Mouse (Mus musculus): ENCODE data around the gene Gm20388. TPM values are rescaled to one million over a fixed set of nuclear protein-coding genes. Genes with fewer than 3 reads are reported as not detected.
A peak's percentile ranks its signal among the peaks of the same experiment; 100 is the strongest.

Gm20388 gene
- polyA plus RNA-seq, 1 experiment from 2014 or later: 5.5 TPM

GRCm38 (mm10) chr8:120118162-120118561 lies 207.5 kb downstream of the Gm20388 start:
- no peak overlapping the region for H3K9ac ChIP-seq
- WGBS: 53% methylated on average over 9 of the region's 9 CpGs
- no peak overlapping the region for H3K4me3 ChIP-seq
- H3K4me2 ChIP-seq: no peak overlapping the region; the same call in 1 of the 2 replicates
- no peaks in the 10 kb centered on the region for H3K36me3 ChIP-seq
- H3K4me1 ChIP-seq: peaks cover 11% of the 10 kb centered on the region
- no peak for ATAC-seq (ENCODE audit: borderline replicate concordance, extremely low read depth, low FRiP score, low TSS enrichment)
- peaks cover 43% of the 10 kb centered on the region for H3K27me3 ChIP-seq
- H3K9me3 ChIP-seq: no peaks in the 10 kb centered on the region
- H3K27ac ChIP-seq: no peak overlapping the region

- H3K4me3 ChIP-seq: no peak overlapping the region
- no peak overlapping the region for H3K9ac ChIP-seq
- no peak overlapping the region for H3K4me2 ChIP-seq
- H3K9me3 ChIP-seq: no peaks in the 10 kb centered on the region
- no peak overlapping the region for H3K27ac ChIP-seq
- H3K4me1 ChIP-seq: peaks cover 8% of the 10 kb centered on the region
- H3K36me3 ChIP-seq: no peaks in the 10 kb centered on the region
- WGBS: 70% methylated on average over 5 of the region's 5 CpGs
- no peak for ATAC-seq (ENCODE audit: borderline replicate concordance, extremely low read depth, low FRiP score, low TSS enrichment)
- peaks cover 43% of the 10 kb centered on the region for H3K27me3 ChIP-seq
These were observed 208.2 kb downstream of the Gm20388 start for GRCm38 (mm10) chr8:120118847-120119246.

DNA sequence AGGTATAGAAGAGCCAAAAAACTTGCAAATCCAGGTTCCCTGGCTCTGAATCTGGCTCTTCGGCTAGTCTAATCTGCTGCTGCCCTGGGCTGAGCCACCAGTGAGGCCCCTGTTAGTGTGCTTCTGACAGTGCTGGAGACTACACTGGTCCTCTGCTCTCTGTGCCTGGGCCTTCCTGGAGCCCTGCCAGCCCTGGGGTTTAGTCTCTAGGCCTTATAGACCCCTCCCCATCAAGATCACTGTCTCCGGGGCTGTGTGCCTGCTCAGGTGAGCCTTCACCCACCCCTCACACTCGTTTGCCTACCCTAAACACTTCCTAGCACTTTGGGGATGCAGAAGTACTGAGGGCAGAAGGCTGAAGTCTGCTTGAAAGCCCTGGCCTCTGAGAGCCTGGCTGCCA lies 208.8 kb downstream of the Gm20388 start:
- no peak overlapping the region for H3K4me2 ChIP-seq
- no peaks in the 10 kb centered on the region for H3K36me3 ChIP-seq
- 49% methylated on average over 3 of the region's 3 CpGs for WGBS
- peaks cover 39% of the 10 kb centered on the region for H3K27me3 ChIP-seq
- H3K27ac ChIP-seq: no peak overlapping the region
- no peak overlapping the region for H3K9ac ChIP-seq
- peaks cover 3% of the 10 kb centered on the region for H3K4me1 ChIP-seq
- ATAC-seq (ENCODE audit: borderline replicate concordance, extremely low read depth, low FRiP score, low TSS enrichment): no peak
- H3K9me3 ChIP-seq: no peaks in the 10 kb centered on the region
- H3K4me3 ChIP-seq: no peak overlapping the region

GRCm38 (mm10) chr8:120119931-120120330 lies 209.3 kb downstream of the Gm20388 start:
- Histone ChIP-seq H3K27me3 (peaks cover 34% of the 10 kb centered on the region), H3K27ac (no peak overlapping the region), H3K36me3 (no peaks in the 10 kb centered on the region), H3K4me1 (no peaks in the 10 kb centered on the region), H3K9me3 (no peaks in the 10 kb centered on the region), H3K9ac (no peak overlapping the region), H3K4me2 (no peak overlapping the region), H3K4me3 (no peak overlapping the region)
- no peak for ATAC-seq (ENCODE audit: borderline replicate concordance, extremely low read depth, low FRiP score, low TSS enrichment)
- 66% methylated on average over 6 of the region's 6 CpGs for WGBS

- peaks cover 23% of the 10 kb centered on the region for H3K27me3 ChIP-seq
- H3K36me3 ChIP-seq: no peaks in the 10 kb centered on the region
- ATAC-seq (ENCODE audit: borderline replicate concordance, extremely low read depth, low FRiP score, low TSS enrichment): no peak
- WGBS: 44% methylated on average over 5 of the region's 5 CpGs
- no peak overlapping the region for H3K9ac ChIP-seq
- no peaks in the 10 kb centered on the region for H3K9me3 ChIP-seq
- H3K4me1 ChIP-seq: 0 out of 2 replicates have a peak, but pooled peaks cover 2% of the 10 kb centered on the region
- no peak overlapping the region for H3K4me2 ChIP-seq
- no peak overlapping the region for H3K4me3 ChIP-seq
- H3K27ac ChIP-seq: no peak overlapping the region
These were observed 210.3 kb downstream of the Gm20388 start for GRCm38 (mm10) chr8:120120951-120121350.

DNA sequence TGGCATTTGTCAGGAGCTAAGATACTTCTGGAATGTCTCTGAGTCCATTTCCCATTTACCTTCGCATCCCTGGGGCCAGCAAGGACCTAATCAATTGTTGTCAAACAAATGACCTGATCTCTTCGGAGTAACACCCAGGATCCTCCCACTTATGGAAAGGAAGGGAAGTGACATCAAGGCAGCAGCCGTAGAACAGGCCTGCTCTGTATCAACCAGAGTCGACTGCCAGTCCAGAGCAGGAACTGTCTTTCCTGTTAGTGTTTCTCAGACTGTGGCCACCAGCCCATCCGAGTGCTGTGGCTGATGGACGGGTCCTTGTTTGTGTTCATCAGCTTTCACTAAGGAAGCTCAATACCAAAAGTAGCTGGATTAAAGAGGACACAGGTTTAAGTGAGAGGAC lies 213.6 kb downstream of the Gm20388 start:
- H3K27ac ChIP-seq: 0 out of 2 replicates have a peak overlapping the region, but pooled peaks have one; percentile 12
- no peak overlapping the region for H3K9ac ChIP-seq
- WGBS: 24% methylated on average over 6 of the region's 6 CpGs
- peaks cover 15% of the 10 kb centered on the region for H3K4me1 ChIP-seq
- H3K4me2 ChIP-seq: no peak overlapping the region
- ATAC-seq (ENCODE audit: borderline replicate concordance, extremely low read depth, low FRiP score, low TSS enrichment): no peak
- H3K4me3 ChIP-seq: no peak overlapping the region
- peaks cover 11% of the 10 kb centered on the region; the same call in 1 of the 2 replicates for H3K27me3 ChIP-seq
- H3K36me3 ChIP-seq: no peaks in the 10 kb centered on the region
- no peaks in the 10 kb centered on the region for H3K9me3 ChIP-seq

- peaks cover 22% of the 10 kb centered on the region for H3K4me1 ChIP-seq
- no peaks in the 10 kb centered on the region for H3K36me3 ChIP-seq
- no peak overlapping the region for H3K4me3 ChIP-seq
- H3K9ac ChIP-seq: no peak overlapping the region
- H3K27me3 ChIP-seq: peaks cover 11% of the 10 kb centered on the region; the same call in 1 of the 2 replicates
- H3K4me2 ChIP-seq: no peak overlapping the region
- ATAC-seq (ENCODE audit: borderline replicate concordance, extremely low read depth, low FRiP score, low TSS enrichment): no peak
- no peaks in the 10 kb centered on the region for H3K9me3 ChIP-seq
- 0 out of 2 replicates have a peak overlapping the region, but pooled peaks have one; percentile 34 for H3K27ac ChIP-seq
- 54% methylated on average over 7 of the region's 7 CpGs for WGBS
These were observed 214.3 kb downstream of the Gm20388 start for GRCm38 (mm10) chr8:120124836-120125389.

DNA sequence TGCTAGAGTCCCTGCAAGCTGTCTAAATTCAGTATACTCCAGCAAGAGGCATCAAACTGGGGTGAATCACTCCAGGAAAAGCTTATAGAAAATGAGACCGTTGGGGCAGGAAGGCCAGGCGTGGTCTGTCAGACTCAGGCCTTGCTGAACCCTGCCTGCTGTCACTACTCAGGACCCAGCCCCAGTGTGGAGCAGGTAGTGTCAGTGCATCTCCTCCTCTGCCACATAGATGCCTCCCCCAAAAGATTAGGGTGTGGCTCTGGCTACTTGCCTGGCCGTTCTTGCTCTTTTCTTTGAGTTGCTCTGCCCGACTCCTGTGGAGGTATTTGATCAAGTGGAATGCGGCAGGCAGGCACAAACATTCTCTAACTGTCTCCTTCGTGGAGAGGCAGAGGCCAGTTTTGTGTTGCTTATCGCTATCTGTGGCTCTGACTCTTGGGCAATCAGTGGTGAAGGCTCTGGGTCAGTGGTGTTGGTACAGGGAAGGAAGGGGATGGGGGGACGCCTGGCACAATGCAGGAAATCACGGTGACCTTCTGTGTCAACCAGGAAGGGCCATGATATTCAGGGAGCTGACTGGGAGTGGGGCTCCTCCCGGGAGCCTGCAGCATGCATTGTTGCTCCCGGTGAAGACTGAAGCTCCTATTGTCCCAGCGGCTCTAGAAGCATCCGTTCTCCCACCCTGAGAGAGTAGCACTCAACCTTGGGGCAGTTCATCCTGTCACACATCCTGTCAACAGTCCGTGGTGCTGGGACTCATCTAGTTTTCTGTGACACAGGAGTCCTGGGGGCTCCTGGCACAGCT lies 215.9 kb downstream of the Gm20388 start:
- Histone ChIP-seq H3K36me3 (no peaks in the 10 kb centered on the region), H3K9me3 (no peaks in the 10 kb centered on the region), H3K27me3 (peaks cover 11% of the 10 kb centered on the region; the same call in 1 of the 2 replicates), H3K9ac (no peak overlapping the region), H3K27ac (peak overlapping the region; percentile 90), H3K4me1 (peaks cover 26% of the 10 kb centered on the region), H3K4me2 (peak overlapping the region; percentile 13; the same call in 1 of the 2 replicates), H3K4me3 (no peak overlapping the region)
- WGBS: 19% methylated on average over 14 of the region's 14 CpGs
- ATAC-seq (ENCODE audit: borderline replicate concordance, extremely low read depth, low FRiP score, low TSS enrichment): peak; percentile 69

DNA sequence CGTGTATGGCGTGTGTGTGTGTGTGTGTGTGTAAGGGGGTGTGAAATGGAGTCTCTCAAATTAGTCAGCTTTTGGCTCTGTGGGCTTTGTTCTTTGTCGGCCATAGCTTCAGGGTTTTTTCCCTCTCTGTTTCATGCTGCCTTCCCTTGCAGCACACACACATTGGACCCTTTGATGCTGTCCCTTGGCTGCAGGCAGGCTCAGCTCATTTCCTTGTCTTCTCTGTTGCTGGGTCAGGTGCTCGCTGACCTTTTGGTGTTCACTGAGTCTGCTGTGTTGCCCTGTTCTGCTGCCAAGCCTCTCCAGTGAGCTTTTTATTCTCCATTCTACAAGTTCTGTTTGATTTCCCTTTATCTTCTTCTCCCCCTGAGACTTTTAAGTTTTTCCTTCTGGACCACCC lies 218.9 kb downstream of the Gm20388 start:
- Histone ChIP-seq H3K4me2 (no peak overlapping the region), H3K9ac (no peak overlapping the region), H3K9me3 (no peaks in the 10 kb centered on the region), H3K27me3 (peaks cover 17% of the 10 kb centered on the region; the same call in 1 of the 2 replicates), H3K4me1 (peaks cover 26% of the 10 kb centered on the region), H3K27ac (no peak overlapping the region), H3K4me3 (no peak overlapping the region), H3K36me3 (no peaks in the 10 kb centered on the region)
- WGBS: 59% methylated on average over 4 of the region's 4 CpGs
- ATAC-seq (ENCODE audit: borderline replicate concordance, extremely low read depth, low FRiP score, low TSS enrichment): no peak

GRCm38 (mm10) chr8:120131158-120131557 lies 220.5 kb downstream of the Gm20388 start:
- Histone ChIP-seq H3K27ac (no peak overlapping the region), H3K27me3 (peaks cover 18% of the 10 kb centered on the region; the same call in 1 of the 2 replicates), H3K9ac (no peak overlapping the region), H3K36me3 (no peaks in the 10 kb centered on the region), H3K9me3 (no peaks in the 10 kb centered on the region), H3K4me2 (no peak overlapping the region), H3K4me3 (no peak overlapping the region), H3K4me1 (peaks cover 24% of the 10 kb centered on the region)
- ATAC-seq (ENCODE audit: borderline replicate concordance, extremely low read depth, low FRiP score, low TSS enrichment): no peak
- WGBS: 80% methylated on average over 8 of the region's 8 CpGs

DNA sequence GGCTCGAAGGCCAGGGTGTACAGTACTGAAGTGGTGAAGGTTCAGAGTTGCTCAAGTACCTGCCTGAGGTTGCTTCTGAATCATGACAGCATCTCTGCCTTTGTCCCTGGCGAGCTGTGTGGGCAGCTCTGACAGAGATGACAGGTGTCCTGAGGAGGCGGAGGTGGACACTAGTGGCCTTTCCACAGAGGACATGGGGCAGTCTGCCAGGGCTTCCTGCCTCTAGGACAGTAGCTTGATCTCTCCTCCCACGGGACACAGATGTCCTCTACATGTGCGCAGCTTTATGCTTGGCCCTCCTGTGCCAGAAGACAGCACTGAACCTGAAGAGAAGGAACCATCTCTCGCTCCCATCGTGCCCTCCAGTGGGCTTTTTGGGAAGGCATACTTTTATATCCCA lies 222.5 kb downstream of the Gm20388 start:
- WGBS: 74% methylated on average over 7 of the region's 7 CpGs
- Histone ChIP-seq H3K27me3 (peaks cover 16% of the 10 kb centered on the region), H3K4me2 (no peak overlapping the region), H3K4me1 (peaks cover 13% of the 10 kb centered on the region), H3K36me3 (no peaks in the 10 kb centered on the region), H3K9me3 (no peaks in the 10 kb centered on the region), H3K4me3 (no peak overlapping the region), H3K9ac (no peak overlapping the region), H3K27ac (no peak overlapping the region)
- ATAC-seq (ENCODE audit: borderline replicate concordance, extremely low read depth, low FRiP score, low TSS enrichment): no peak

GRCm38 (mm10) chr8:120135687-120136086 lies 225.0 kb downstream of the Gm20388 start:
- 79% methylated on average over 7 of the region's 7 CpGs for WGBS
- no peak for ATAC-seq (ENCODE audit: borderline replicate concordance, extremely low read depth, low FRiP score, low TSS enrichment)

More at GRCm38 (mm10) chr8:120135687-120136086, 225.0 kb downstream of the Gm20388 start:
- Histone ChIP-seq H3K4me1 (peaks cover 12% of the 10 kb centered on the region), H3K9ac (no peak overlapping the region), H3K4me2 (no peak overlapping the region), H3K36me3 (no peaks in the 10 kb centered on the region), H3K27ac (no peak overlapping the region), H3K4me3 (no peak overlapping the region), H3K27me3 (peaks cover 32% of the 10 kb centered on the region), H3K9me3 (no peaks in the 10 kb centered on the region)

Data from lung, embryonic 15.5 days (tissue).